Mouse (Mus musculus) liver, postnatal 0 days (tissue): ENCODE results near the gene Cpeb3.

Experiments used
- CTCF ChIP-seq: sonication (generic); IDR thresholded peaks from 2 replicates; pipeline ENCODE4 v1.5.1; 2016; ENCODE audit warnings: antibody characterized with exemption, low read depth
- EP300 ChIP-seq: IDR thresholded peaks from 2 replicates; pipeline ENCODE4 v1.6.1; 2016; ENCODE audit warnings: antibody characterized with exemption, low read depth, mild to moderate bottlenecking

GRCm38 (mm10) chr19:37088043-37088748 lies 120.2 kb downstream of the Cpeb3 start:
- no peak for TF ChIP-seq CTCF
- TF ChIP-seq EP300 = no peak
